Mouse (Mus musculus) megakaryocyte, embryonic 14.5 days (primary cell): ENCODE measurements around the gene Cant1. TPM values are rescaled to one million over a fixed set of nuclear protein-coding genes. Genes with fewer than 3 reads are reported as not detected.

Experiments
- H3K27me3 ChIP-seq: replicated peaks from 2 replicates; pipeline ENCODE3; 2012; ENCODE audit warnings: inconsistent platforms
- H3K36me3 ChIP-seq: replicated peaks from 2 replicates; pipeline ENCODE3; 2012; ENCODE audit warnings: low read length, inconsistent platforms, mixed read lengths
- H3K4me1 ChIP-seq: 2 replicates; pipeline ENCODE4 v1.6.1; 2012; ENCODE audit warnings: inconsistent platforms
- H3K4me3 ChIP-seq: replicated peaks from 2 replicates; pipeline ENCODE3; 2012; ENCODE audit warnings: moderate library complexity, mild to moderate bottlenecking, inconsistent platforms
- H3K9me3 ChIP-seq: 2 replicates; pipeline ENCODE4 v1.6.1; 2012; ENCODE audit warnings: inconsistent platforms
- FLI1 ChIP-seq: IDR thresholded peaks from 2 replicates; pipeline ENCODE4 v1.6.1; 2012; ENCODE audit warnings: low read length, inconsistent platforms, mixed read lengths
- GATA1 ChIP-seq: IDR thresholded peaks from 3 replicates; pipeline ENCODE4 v1.6.1; 2012; ENCODE audit warnings: mixed read lengths, low read length, inconsistent platforms, borderline replicate concordance
- polyA plus RNA-seq: library from polyadenylated mRNA; stranded (reverse); fragments of >175 nt; gene quantifications from 2 replicates; pipeline ENCODE4 v1.2.3, GENCODE M21; 2012; ENCODE audit warnings: low replicate concordance; ENCODE audit not compliant: insufficient read depth

The Cant1 gene
- polyA plus RNA-seq, 1 experiment, result 41.8 TPM

DNA sequence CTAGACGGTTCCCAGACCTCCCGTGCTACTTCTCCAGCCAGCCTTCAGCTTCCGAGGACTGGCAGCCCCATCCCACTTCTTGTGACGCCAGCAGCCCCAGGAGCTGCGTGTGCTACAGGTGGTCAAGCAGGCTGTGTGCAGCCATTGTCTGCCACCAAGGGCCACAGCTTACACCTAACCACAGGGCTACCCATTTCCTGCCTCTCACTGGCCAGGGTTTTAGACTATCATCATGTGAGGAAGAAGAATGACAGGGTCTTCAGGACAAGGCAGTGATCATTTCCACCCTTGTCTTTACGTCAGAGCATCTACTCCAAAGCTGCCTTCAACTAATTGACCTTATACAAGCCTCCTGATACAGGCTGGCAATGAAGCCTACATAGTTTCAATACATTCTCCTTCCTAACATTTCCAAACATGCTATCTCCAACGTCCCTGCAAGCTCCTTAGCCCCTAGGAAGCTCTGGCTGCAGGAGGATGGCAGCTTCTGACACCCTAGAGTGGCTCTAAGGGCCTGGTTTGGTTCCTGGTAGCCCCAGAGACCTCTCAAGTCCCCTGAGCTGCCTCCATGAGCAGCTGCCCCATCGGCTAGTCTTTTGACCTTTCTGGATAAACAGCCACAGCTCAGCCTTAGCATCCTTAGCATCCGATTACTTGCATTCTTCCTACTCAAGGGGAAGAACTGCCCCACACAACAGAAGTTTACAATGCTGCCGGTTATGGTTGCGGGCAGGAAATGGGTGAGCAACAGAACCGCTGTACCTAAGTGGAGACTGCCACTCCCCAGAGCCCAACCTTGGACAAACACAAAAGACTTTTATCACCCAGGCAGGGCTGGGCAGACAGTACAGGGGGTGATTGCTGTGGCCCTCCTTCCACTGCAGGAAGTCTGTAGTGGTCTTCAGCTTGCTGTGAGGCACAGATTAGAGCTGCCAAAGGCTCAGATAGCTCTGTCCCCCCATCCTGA is 9.5 kb downstream of the Cant1 start:
- no peak overlapping the region for H3K4me3 ChIP-seq
- no peaks in the 10 kb centered on the region for H3K27me3 ChIP-seq
- peaks cover 99% of the 10 kb centered on the region for H3K36me3 ChIP-seq
- H3K9me3 ChIP-seq, result no peaks in the 10 kb centered on the region
- peaks cover 84% of the 10 kb centered on the region for H3K4me1 ChIP-seq
- TF ChIP-seq GATA1 (no peak), FLI1 (no peak)

DNA sequence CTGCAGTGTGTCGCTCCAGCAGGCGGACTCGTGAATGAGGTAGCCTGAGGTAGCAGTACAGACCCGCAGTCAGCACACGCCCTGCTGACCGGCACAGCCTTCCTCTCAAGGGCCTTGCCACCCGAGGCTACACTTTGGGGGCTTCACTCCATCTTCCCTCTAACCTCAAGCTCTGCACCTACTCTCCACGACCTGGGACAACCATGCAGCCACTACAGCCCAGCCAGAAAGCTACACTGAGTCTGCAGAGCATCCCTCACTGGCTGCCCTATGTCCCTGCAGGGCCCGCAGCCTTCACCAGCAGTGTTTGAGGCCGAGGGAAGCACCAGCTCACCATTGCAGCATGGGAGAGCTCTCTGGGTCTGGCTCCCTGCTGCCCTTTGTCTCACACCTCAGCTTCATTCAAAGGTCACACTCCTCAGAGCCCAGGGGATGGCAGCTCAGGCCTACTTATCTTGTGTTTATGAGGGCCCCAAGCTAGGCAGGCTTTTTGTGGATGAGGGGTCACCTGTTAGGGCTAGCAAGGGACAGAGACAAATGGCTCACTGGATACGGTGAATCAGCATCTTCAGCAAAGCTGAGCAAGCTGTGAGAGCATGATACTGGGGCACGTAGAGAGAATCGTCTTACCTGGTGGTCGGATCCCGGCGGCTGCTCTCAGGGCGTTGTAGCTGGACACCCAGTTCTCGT is 10.7 kb downstream of the Cant1 start:
- Histone ChIP-seq H3K4me3 (peak overlapping the region; percentile 13), H3K27me3 (no peaks in the 10 kb centered on the region), H3K4me1 (peaks cover 84% of the 10 kb centered on the region), H3K9me3 (no peaks in the 10 kb centered on the region), H3K36me3 (peaks cover 95% of the 10 kb centered on the region)
- no peak for TF ChIP-seq GATA1
- no peak for TF ChIP-seq FLI1

DNA sequence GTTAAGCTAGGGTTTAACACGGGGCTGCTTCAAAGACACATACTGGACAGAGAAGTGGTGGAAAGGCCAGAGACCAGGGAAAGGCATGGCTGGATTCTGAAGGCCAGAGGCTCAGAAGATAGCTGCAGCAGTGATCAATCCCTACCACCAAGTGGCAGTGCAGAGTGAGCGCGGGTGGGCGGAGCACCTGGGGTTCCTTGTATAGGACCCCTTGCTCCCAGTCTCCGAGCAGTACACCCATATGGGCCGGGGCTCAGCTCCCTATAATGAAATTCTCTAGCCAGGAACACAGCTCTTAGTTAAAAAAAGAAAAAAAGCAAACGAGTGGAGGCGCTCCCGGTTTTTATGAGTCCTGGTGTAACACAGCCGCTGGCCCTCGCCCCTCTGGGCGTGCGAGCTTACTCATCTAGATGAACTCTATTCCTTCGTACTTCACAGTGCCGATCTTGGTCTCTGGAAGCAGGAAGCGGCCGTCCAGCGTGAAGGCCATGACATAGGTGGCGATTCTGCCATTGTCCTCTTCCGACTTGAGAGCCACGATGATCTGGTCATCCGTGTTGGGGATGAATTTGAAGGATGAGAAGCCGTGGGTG is 11.5 kb downstream of the Cant1 start:
- Histone ChIP-seq H3K4me3 (no peak overlapping the region), H3K36me3 (peaks cover 87% of the 10 kb centered on the region), H3K27me3 (no peaks in the 10 kb centered on the region), H3K4me1 (peaks cover 84% of the 10 kb centered on the region), H3K9me3 (no peaks in the 10 kb centered on the region)
- TF ChIP-seq FLI1 (no peak), GATA1 (no peak)

DNA sequence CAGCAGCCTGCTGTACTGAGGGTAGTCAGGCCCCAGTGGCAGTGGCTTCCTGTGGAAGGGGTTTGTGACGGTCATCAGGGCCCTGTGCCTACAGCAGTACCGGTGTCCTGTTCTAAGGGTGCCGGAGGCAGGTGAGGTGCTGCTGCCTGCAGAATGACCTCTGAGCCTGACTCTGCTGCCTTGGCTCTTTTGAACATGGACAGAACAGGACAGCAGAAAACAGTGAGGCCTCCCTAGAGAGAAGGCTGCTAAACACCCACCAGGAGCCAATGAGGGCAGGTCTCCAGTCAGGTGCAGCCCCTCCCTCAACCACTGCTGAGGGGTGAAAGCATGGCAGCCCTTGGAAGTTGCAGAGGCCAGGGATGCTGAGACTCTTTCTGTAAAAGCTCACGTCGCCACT is 12.4 kb downstream of the Cant1 start:
- TF ChIP-seq FLI1 (no peak), GATA1 (no peak)
- Histone ChIP-seq H3K27me3 (no peaks in the 10 kb centered on the region), H3K36me3 (peaks cover 78% of the 10 kb centered on the region), H3K4me1 (peaks cover 84% of the 10 kb centered on the region), H3K9me3 (no peaks in the 10 kb centered on the region), H3K4me3 (no peak overlapping the region)

DNA sequence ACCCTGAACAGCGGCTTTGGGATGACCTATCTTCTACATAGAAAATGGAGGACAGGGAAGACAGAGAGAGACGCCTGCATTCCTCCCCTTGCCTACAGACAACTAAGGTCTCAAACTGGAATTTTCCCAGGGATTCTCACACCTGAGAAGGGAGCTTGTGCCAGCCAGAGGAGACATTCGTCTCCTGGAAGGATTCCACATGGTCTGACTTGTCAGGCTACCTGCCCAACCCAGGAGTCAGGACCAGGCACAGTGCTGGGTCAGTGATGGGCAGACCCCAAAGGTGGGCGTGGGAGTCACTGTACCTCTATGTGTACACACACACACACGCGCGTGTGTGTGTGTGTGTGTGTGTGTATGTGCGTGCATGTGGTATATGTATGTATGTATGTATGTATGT is 13.6 kb downstream of the Cant1 start:
- H3K27me3 ChIP-seq, result no peaks in the 10 kb centered on the region
- H3K4me1 ChIP-seq, result peaks cover 85% of the 10 kb centered on the region
- TF ChIP-seq GATA1 (no peak), FLI1 (no peak)
- H3K4me3 ChIP-seq, result no peak overlapping the region
- H3K9me3 ChIP-seq, result no peaks in the 10 kb centered on the region
- peaks cover 66% of the 10 kb centered on the region for H3K36me3 ChIP-seq

DNA sequence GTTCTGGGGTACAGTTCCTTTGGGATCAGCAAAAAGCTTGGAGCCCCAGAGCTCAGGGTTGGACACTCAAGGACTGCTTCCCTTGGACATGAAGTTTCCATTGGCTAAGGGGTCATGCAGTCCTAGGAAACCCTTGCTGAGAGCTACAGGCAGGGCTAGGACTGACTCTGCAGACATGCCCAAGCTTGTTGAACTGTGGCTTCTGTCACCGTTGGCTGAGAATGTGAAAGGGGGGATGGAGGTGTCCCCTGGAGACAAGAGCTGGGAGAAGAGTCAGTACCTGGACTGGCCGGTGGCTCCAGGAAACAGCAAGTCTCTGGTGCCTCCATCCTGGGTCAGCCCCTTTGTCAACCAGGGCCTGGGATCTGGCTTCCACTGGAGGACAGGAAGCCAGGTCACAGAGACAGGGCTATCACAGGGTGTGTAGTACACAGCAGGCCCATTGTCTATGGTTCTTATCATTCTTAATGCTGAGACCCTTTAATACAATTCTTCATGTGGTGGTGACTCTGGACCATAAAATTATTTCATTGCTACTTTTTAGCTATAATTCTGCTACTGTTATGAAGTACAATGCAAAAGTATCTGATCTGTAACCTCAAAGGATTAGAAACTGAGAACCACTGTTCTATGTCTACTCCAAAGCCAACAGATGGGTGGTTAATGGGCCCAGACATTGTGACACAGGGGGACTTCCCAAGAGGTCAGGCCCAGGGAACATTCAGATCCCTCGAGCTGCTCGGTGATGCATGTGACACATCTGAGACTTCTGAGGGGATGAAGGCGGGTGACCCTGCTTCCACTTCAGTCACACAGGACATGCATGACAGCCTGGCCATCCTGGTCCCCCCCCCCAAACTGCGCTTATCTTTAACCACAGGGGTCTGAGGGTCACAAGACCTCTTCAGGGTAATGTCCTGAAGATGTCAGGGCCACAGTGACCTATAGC is 14.7 kb downstream of the Cant1 start:
- Histone ChIP-seq H3K4me3 (peak overlapping the region; percentile 28), H3K27me3 (no peaks in the 10 kb centered on the region), H3K4me1 (peaks cover 85% of the 10 kb centered on the region), H3K36me3 (peaks cover 64% of the 10 kb centered on the region), H3K9me3 (no peaks in the 10 kb centered on the region)
- TF ChIP-seq GATA1, result no peak
- no peak for TF ChIP-seq FLI1

DNA sequence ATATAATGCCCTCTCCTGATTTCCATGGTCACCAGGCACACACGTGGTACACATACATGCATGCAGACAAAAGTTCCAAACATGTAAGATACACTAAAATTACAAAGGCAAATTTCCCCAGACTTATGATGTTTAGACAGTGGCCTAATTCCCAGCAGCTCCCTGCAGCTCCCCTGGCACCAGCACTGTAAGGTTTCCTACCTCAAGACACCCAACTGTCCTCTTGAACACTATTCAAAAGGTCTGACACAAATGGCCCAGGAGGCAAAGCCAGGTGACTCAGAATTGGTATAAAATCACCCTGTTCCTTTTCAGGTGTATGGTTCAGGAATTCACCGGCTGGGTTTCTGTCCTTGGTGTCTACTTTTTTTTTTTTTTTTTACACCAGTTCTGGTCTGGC is 15.7 kb downstream of the Cant1 start:
- H3K27me3 ChIP-seq, result no peaks in the 10 kb centered on the region
- TF ChIP-seq FLI1, result no peak
- TF ChIP-seq GATA1, result no peak
- peaks cover 85% of the 10 kb centered on the region for H3K4me1 ChIP-seq
- no peak overlapping the region for H3K4me3 ChIP-seq
- peaks cover 64% of the 10 kb centered on the region for H3K36me3 ChIP-seq
- H3K9me3 ChIP-seq, result no peaks in the 10 kb centered on the region

DNA sequence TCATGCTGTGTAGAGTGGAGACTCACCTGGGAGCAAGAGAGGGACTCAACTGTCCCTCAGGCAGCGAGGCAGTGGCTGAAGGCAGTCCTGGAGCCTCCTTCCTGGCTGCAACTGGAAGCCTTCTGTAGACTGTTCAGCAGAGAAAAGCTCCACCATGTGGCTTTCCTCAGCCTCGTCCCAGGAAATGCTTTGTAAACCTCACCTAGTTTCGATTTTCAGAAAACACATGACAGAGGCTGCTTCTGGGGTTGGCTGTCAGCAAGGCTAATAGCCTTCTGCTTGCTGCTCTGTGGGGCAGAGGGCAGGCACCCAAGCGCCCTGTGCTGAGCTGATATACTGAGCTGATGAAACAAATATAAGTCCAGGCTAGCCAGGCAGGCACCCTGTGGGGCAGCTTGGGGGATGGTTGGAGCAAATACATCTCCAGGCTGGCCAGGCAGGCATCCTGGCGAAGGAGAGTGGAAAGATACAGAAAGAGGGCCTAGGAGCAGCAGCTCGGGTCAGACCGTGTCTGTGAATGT is 17.1 kb downstream of the Cant1 start, which contains the start of gene Lgals3bp:
Lgals3bp (minus strand) TSS at position 333 of the 521 bp plus-strand sequence.
- H3K4me3 ChIP-seq, result peak within 1 kb of the TSS; percentile 95
- no peaks in the 10 kb centered on the region for H3K27me3 ChIP-seq
- H3K4me1 ChIP-seq, result peaks cover 91% of the 10 kb centered on the region
- H3K36me3 ChIP-seq, result peaks cover 64% of the 10 kb centered on the region
- no peaks in the 10 kb centered on the region; the same call in 1 of the 2 replicates for H3K9me3 ChIP-seq
- TF ChIP-seq GATA1 (no peak), FLI1 (no peak)
